Mouse (Mus musculus): ENCODE results near the gene Kdm6b. TPM values are rescaled to one million over a fixed set of nuclear protein-coding genes. Genes with fewer than 3 reads are reported as not detected.

Gene Kdm6b
- polyA plus RNA-seq, 1 experiment from 2014 or later: 13.1 TPM

- ATAC-seq (ENCODE audit: low FRiP score, low TSS enrichment) (no peak), DNase-seq (ENCODE audit: low spot score) (no peak)
- H3K4me1 ChIP-seq (replicated peaks; ENCODE audit: control insufficient read depth, insufficient read depth): no peaks in the 10 kb centered on the region
- TF ChIP-seq CTCF (IDR thresholded peaks at IDR 0.05; ENCODE audit: low read depth): no peak
- 90% methylated on average over 7 of the region's 7 CpGs for WGBS
- no peaks in the 10 kb centered on the region for H3K36me3 ChIP-seq (ENCODE audit: control insufficient read depth, insufficient read depth, low read length)
- no peak overlapping the region for H3K9ac ChIP-seq (ENCODE audit: low read length)
- H3K4me3 ChIP-seq (ENCODE audit: low read depth, low read length): no peak overlapping the region
- H3K27ac ChIP-seq (replicated peaks): no peak overlapping the region
- no peaks in the 10 kb centered on the region for H3K9me3 ChIP-seq (ENCODE audit: control insufficient read depth, low read length)
- no peak overlapping the region for H3K4me2 ChIP-seq (replicated peaks; ENCODE audit: low read depth)
- H3K27me3 ChIP-seq (ENCODE audit: control insufficient read depth, insufficient read depth, low read length): no peaks in the 10 kb centered on the region
Observed at GRCm38 (mm10) chr11:69447299-69447698, 33.8 kb upstream of the Kdm6b start.

GRCm38 (mm10) chr11:69443328-69443727, 29.9 kb upstream of the Kdm6b start:
- WGBS: 4% methylated on average over 5 of the region's 5 CpGs
- Histone ChIP-seq H3K4me3 (ENCODE audit: low read depth, low read length) (no peak overlapping the region), H3K9ac (ENCODE audit: low read length) (no peak overlapping the region), H3K27me3 (ENCODE audit: control insufficient read depth, insufficient read depth, low read length) (no peaks in the 10 kb centered on the region), H3K4me1 (replicated peaks; ENCODE audit: control insufficient read depth, insufficient read depth) (no peaks in the 10 kb centered on the region), H3K4me2 (replicated peaks; ENCODE audit: low read depth) (no peak overlapping the region), H3K36me3 (ENCODE audit: control insufficient read depth, insufficient read depth, low read length) (no peaks in the 10 kb centered on the region), H3K27ac (replicated peaks) (peak overlapping the region; percentile 25; the same call in 1 of the 2 replicates), H3K9me3 (ENCODE audit: control insufficient read depth, low read length) (no peaks in the 10 kb centered on the region)
- ATAC-seq (ENCODE audit: low FRiP score, low TSS enrichment) (peak; percentile 92), DNase-seq (ENCODE audit: low spot score) (peak; percentile 49)
- TF ChIP-seq CTCF (IDR thresholded peaks at IDR 0.05; ENCODE audit: low read depth) (no peak), EP300 (optimal IDR thresholded peaks at IDR 0.05) (no peak)

GRCm38 (mm10) chr11:69437291-69437690, 23.8 kb upstream of the Kdm6b start:
- Histone ChIP-seq H3K4me1 (replicated peaks; ENCODE audit: control insufficient read depth, insufficient read depth) (no peaks in the 10 kb centered on the region), H3K27me3 (ENCODE audit: control insufficient read depth, insufficient read depth, low read length) (no peaks in the 10 kb centered on the region), H3K9me3 (ENCODE audit: control insufficient read depth, low read length) (no peaks in the 10 kb centered on the region), H3K9ac (ENCODE audit: low read length) (no peak overlapping the region), H3K27ac (replicated peaks) (no peak overlapping the region), H3K36me3 (ENCODE audit: control insufficient read depth, insufficient read depth, low read length) (no peaks in the 10 kb centered on the region), H3K4me2 (replicated peaks; ENCODE audit: low read depth) (no peak overlapping the region), H3K4me3 (ENCODE audit: low read depth, low read length) (no peak overlapping the region)
- ATAC-seq (ENCODE audit: low FRiP score, low TSS enrichment): no peak
- TF ChIP-seq CTCF (IDR thresholded peaks at IDR 0.05; ENCODE audit: low read depth) (no peak), EP300 (optimal IDR thresholded peaks at IDR 0.05) (no peak)
- DNase-seq (ENCODE audit: low spot score): no peak
- WGBS: 52% methylated on average over 3 of the region's 3 CpGs

GRCm38 (mm10) chr11:69433189-69433588, 19.7 kb upstream of the Kdm6b start:
- Histone ChIP-seq H3K9ac (ENCODE audit: low read length) (no peak overlapping the region), H3K4me3 (ENCODE audit: low read depth, low read length) (no peak overlapping the region), H3K4me1 (replicated peaks; ENCODE audit: control insufficient read depth, insufficient read depth) (no peaks in the 10 kb centered on the region), H3K4me2 (replicated peaks; ENCODE audit: low read depth) (no peak overlapping the region), H3K27ac (replicated peaks) (no peak overlapping the region), H3K27me3 (ENCODE audit: control insufficient read depth, insufficient read depth, low read length) (no peaks in the 10 kb centered on the region), H3K36me3 (ENCODE audit: control insufficient read depth, insufficient read depth, low read length) (no peaks in the 10 kb centered on the region), H3K9me3 (ENCODE audit: control insufficient read depth, low read length) (no peaks in the 10 kb centered on the region)
- TF ChIP-seq EP300 (optimal IDR thresholded peaks at IDR 0.05): no peak
- TF ChIP-seq CTCF (IDR thresholded peaks at IDR 0.05; ENCODE audit: low read depth): no peak
- no peak for DNase-seq (ENCODE audit: low spot score)
- 66% methylated on average over 6 of the region's 6 CpGs for WGBS
- ATAC-seq (ENCODE audit: low FRiP score, low TSS enrichment): no peak

- Histone ChIP-seq H3K9me3 (ENCODE audit: control insufficient read depth, low read length) (no peaks in the 10 kb centered on the region), H3K27ac (replicated peaks) (no peak overlapping the region), H3K4me3 (ENCODE audit: low read depth, low read length) (no peak overlapping the region), H3K4me1 (replicated peaks; ENCODE audit: control insufficient read depth, insufficient read depth) (no peaks in the 10 kb centered on the region), H3K4me2 (replicated peaks; ENCODE audit: low read depth) (no peak overlapping the region), H3K36me3 (ENCODE audit: control insufficient read depth, insufficient read depth, low read length) (no peaks in the 10 kb centered on the region), H3K9ac (ENCODE audit: low read length) (no peak overlapping the region), H3K27me3 (ENCODE audit: control insufficient read depth, insufficient read depth, low read length) (no peaks in the 10 kb centered on the region)
- DNase-seq (ENCODE audit: low spot score) (no peak), ATAC-seq (ENCODE audit: low FRiP score, low TSS enrichment) (no peak)
- 55% methylated on average over 11 of the region's 11 CpGs for WGBS
- TF ChIP-seq CTCF (IDR thresholded peaks at IDR 0.05; ENCODE audit: low read depth): no peak
- TF ChIP-seq EP300 (optimal IDR thresholded peaks at IDR 0.05): no peak
Observed at GRCm38 (mm10) chr11:69432640-69432982, 19.1 kb upstream of the Kdm6b start.

GRCm38 (mm10) chr11:69431829-69432639, 18.6 kb upstream of the Kdm6b start:
- WGBS: 25% methylated on average over 11 of the region's 11 CpGs
- H3K4me3 ChIP-seq (ENCODE audit: low read depth, low read length): no peak overlapping the region
- H3K27me3 ChIP-seq (ENCODE audit: control insufficient read depth, insufficient read depth, low read length): no peaks in the 10 kb centered on the region
- no peaks in the 10 kb centered on the region for H3K9me3 ChIP-seq (ENCODE audit: control insufficient read depth, low read length)
- DNase-seq (ENCODE audit: low spot score) (peak; percentile 67), ATAC-seq (ENCODE audit: low FRiP score, low TSS enrichment) (peak; percentile 69)
- TF ChIP-seq CTCF (IDR thresholded peaks at IDR 0.05; ENCODE audit: low read depth) (peak; percentile 87), EP300 (optimal IDR thresholded peaks at IDR 0.05) (no peak)
- H3K36me3 ChIP-seq (ENCODE audit: control insufficient read depth, insufficient read depth, low read length): no peaks in the 10 kb centered on the region
- H3K4me2 ChIP-seq (replicated peaks; ENCODE audit: low read depth): no peak overlapping the region; the same call in 1 of the 2 replicates
- H3K9ac ChIP-seq (ENCODE audit: low read length): no peak overlapping the region
- H3K27ac ChIP-seq (replicated peaks): no peak overlapping the region
- no peaks in the 10 kb centered on the region for H3K4me1 ChIP-seq (replicated peaks; ENCODE audit: control insufficient read depth, insufficient read depth)
